Mouse (Mus musculus) myocyte (in vitro differentiated cells): ENCODE data around the gene Rheb. TPM values are rescaled to one million over a fixed set of nuclear protein-coding genes. Genes with fewer than 3 reads are reported as not detected.

Experiments
- H3K27me3 ChIP-seq: one replicate; pipeline ENCODE4 v1.6.1; 2011; ENCODE audit not compliant: control insufficient read depth, insufficient read depth, insufficient read length
- H3K36me3 ChIP-seq: one replicate; pipeline ENCODE4 v1.6.1; 2011; ENCODE audit not compliant: control insufficient read depth, insufficient read depth
- H3K4me2 ChIP-seq: one replicate; pipeline ENCODE4 v1.6.1; 2011; ENCODE audit warnings: low read depth, control low read depth
- H3K4me3 ChIP-seq: one replicate; pipeline ENCODE4 v1.5.1; 2011; ENCODE audit warnings: mild to moderate bottlenecking, control low read depth, moderate library complexity
- H3K79me2 ChIP-seq: one replicate; pipeline ENCODE4 v1.6.1; 2011; ENCODE audit not compliant: control insufficient read depth, insufficient read depth
- H3ac ChIP-seq: one replicate; pipeline ENCODE4 v1.6.1; 2011; ENCODE audit not compliant: control insufficient read depth, insufficient read length
- CEBPB ChIP-seq: IDR thresholded peaks from 2 replicates; pipeline ENCODE4 v1.6.1; 2011; ENCODE audit warnings: mild to moderate bottlenecking, moderate library complexity; ENCODE audit not compliant: poor library complexity, insufficient read depth, severe bottlenecking
- E2F4 ChIP-seq: IDR thresholded peaks from one replicate; pipeline ENCODE4 v1.6.1; 2011; ENCODE audit warnings: mild to moderate bottlenecking, control low read depth, moderate library complexity; ENCODE audit not compliant: insufficient read depth
- MAX ChIP-seq: IDR thresholded peaks from one replicate; pipeline ENCODE4 v1.6.1; 2011; ENCODE audit warnings: low read depth, mild to moderate bottlenecking, control low read depth
- MYOD1 ChIP-seq, 3 experiments: IDR thresholded peaks; one replicate each; pipeline ENCODE4 v1.6.1; 2011; ENCODE audit warnings: control low read depth in 2 of 3, low read depth in 2 of 3, mild to moderate bottlenecking in 2 of 3, moderate library complexity in 1 of 3; ENCODE audit not compliant: insufficient read length in 2 of 3, control insufficient read depth in 1 of 3
- MYOG ChIP-seq, 3 experiments: IDR thresholded peaks; one replicate each; pipeline ENCODE4 v1.6.1; 2011; ENCODE audit warnings: control low read depth in 2 of 3, low read depth in 2 of 3, mild to moderate bottlenecking in 2 of 3; ENCODE audit not compliant: insufficient read length in 2 of 3, control insufficient read depth in 1 of 3, insufficient read depth in 1 of 3
- POLR2A ChIP-seq: IDR thresholded peaks from one replicate; pipeline ENCODE4 v1.6.1; 2011; ENCODE audit warnings: low read depth, mild to moderate bottlenecking, control low read depth, moderate library complexity; ENCODE audit not compliant: insufficient read length
- POLR2AphosphoS2 ChIP-seq: IDR thresholded peaks from one replicate; pipeline ENCODE4 v1.6.1; 2011; ENCODE audit warnings: low read depth, control low read depth; ENCODE audit not compliant: insufficient read length
- REST ChIP-seq: IDR thresholded peaks from one replicate; pipeline ENCODE4 v1.6.1; 2011; ENCODE audit warnings: mild to moderate bottlenecking, control low read depth, moderate library complexity; ENCODE audit not compliant: insufficient read depth, insufficient read length
- SRF ChIP-seq: IDR thresholded peaks from one replicate; pipeline ENCODE4 v1.6.1; 2011; ENCODE audit warnings: low read depth; ENCODE audit not compliant: control insufficient read depth, insufficient read length
- TCF12 ChIP-seq: IDR thresholded peaks from one replicate; pipeline ENCODE4 v1.6.1; 2011; ENCODE audit warnings: mild to moderate bottlenecking, control low read depth; ENCODE audit not compliant: poor library complexity, insufficient read depth, severe bottlenecking
- TCF3 ChIP-seq: IDR thresholded peaks from one replicate; pipeline ENCODE4 v1.6.1; 2011; ENCODE audit warnings: low read depth, control low read depth; ENCODE audit not compliant: insufficient read length
- USF1 ChIP-seq: IDR thresholded peaks from one replicate; pipeline ENCODE4 v1.6.1; 2011; ENCODE audit warnings: low read depth, mild to moderate bottlenecking, control low read depth, moderate library complexity
- polyA plus RNA-seq: library from polyadenylated mRNA; unstranded; fragments of >200 nt; fragmentation: generic; extraction: Trizol; gene quantifications from one replicate; pipeline ENCODE4 v1.2.1, GENCODE M21; 2012; ENCODE audit warnings: missing spikeins

The Rheb gene
- polyA plus RNA-seq, 1 experiment = 64.4 TPM

GRCm38 (mm10) chr5:24828446-24828845, 14.0 kb downstream of the Rheb start:
- TF ChIP-seq TCF12 (no peak), USF1 (no peak), POLR2A (no peak), POLR2AphosphoS2 (no peak), CEBPB (no peak), REST (no peak), MAX (no peak), MYOG (IDR thresholded peaks at IDR 0.05; ENCODE audit: control insufficient read depth in 1 of 3, insufficient read depth in 1 of 3, insufficient read length in 2 of 3, low read depth in 2 of 3) (no peak), TCF3 (no peak), MYOD1 (IDR thresholded peaks at IDR 0.05; ENCODE audit: control insufficient read depth in 1 of 3, insufficient read length in 2 of 3, low read depth in 2 of 3) (no peak), E2F4 (no peak), SRF (no peak)
- Histone ChIP-seq H3K36me3 (no peaks in the 10 kb centered on the region), H3K27me3 (no peaks in the 10 kb centered on the region), H3K4me3 (no peak overlapping the region), H3K79me2 (peaks cover 99% of the 10 kb centered on the region), H3K4me2 (no peak overlapping the region), H3ac (no peak overlapping the region)

- Histone ChIP-seq H3K4me3 (no peak overlapping the region), H3K4me2 (no peak overlapping the region), H3K79me2 (peaks cover 99% of the 10 kb centered on the region), H3ac (no peak overlapping the region), H3K36me3 (no peaks in the 10 kb centered on the region), H3K27me3 (no peaks in the 10 kb centered on the region)
- TF ChIP-seq MAX = no peak
- no peak for TF ChIP-seq MYOG (IDR thresholded peaks at IDR 0.05; ENCODE audit: control insufficient read depth in 1 of 3, insufficient read depth in 1 of 3, insufficient read length in 2 of 3, low read depth in 2 of 3)
- TF ChIP-seq TCF3 = no peak
- TF ChIP-seq POLR2AphosphoS2 = no peak
Measured at GRCm38 (mm10) chr5:24827173-24827572, 15.3 kb downstream of the Rheb start.

GRCm38 (mm10) chr5:24826056-24826770, 16.2 kb downstream of the Rheb start:
- Histone ChIP-seq H3K79me2 (peaks cover 99% of the 10 kb centered on the region), H3K27me3 (no peaks in the 10 kb centered on the region), H3ac (no peak overlapping the region), H3K36me3 (no peaks in the 10 kb centered on the region), H3K4me2 (peak overlapping the region; percentile 10), H3K4me3 (no peak overlapping the region)
- TF ChIP-seq MYOG (IDR thresholded peaks at IDR 0.05; ENCODE audit: control insufficient read depth in 1 of 3, insufficient read depth in 1 of 3, insufficient read length in 2 of 3, low read depth in 2 of 3) = no peak
- TF ChIP-seq REST = no peak
- TF ChIP-seq CEBPB = no peak
- TF ChIP-seq TCF3 = no peak
- no peak for TF ChIP-seq MAX
- TF ChIP-seq TCF12 = no peak
- TF ChIP-seq POLR2A = no peak
- no peak for TF ChIP-seq USF1
- no peak for TF ChIP-seq MYOD1 (IDR thresholded peaks at IDR 0.05; ENCODE audit: control insufficient read depth in 1 of 3, insufficient read length in 2 of 3, low read depth in 2 of 3)
- no peak for TF ChIP-seq SRF

- Histone ChIP-seq H3K27me3 (no peaks in the 10 kb centered on the region), H3ac (no peak overlapping the region), H3K4me3 (no peak overlapping the region), H3K36me3 (no peaks in the 10 kb centered on the region), H3K79me2 (peaks cover 99% of the 10 kb centered on the region), H3K4me2 (peak overlapping the region; percentile 10)
- TF ChIP-seq TCF12 (no peak), E2F4 (no peak), USF1 (no peak), SRF (no peak), POLR2A (no peak), MYOD1 (IDR thresholded peaks at IDR 0.05; ENCODE audit: control insufficient read depth in 1 of 3, insufficient read length in 2 of 3, low read depth in 2 of 3) (peak; percentile 56 to 90 (median 81)), TCF3 (peak; percentile 5), REST (no peak), MYOG (IDR thresholded peaks at IDR 0.05; ENCODE audit: control insufficient read depth in 1 of 3, insufficient read depth in 1 of 3, insufficient read length in 2 of 3, low read depth in 2 of 3) (peak in 1 of 3 experiments; percentile 63)
Measured at GRCm38 (mm10) chr5:24825365-24826055, 16.9 kb downstream of the Rheb start.
